Mouse (Mus musculus): ENCODE results near the gene Tmem104. TPM values are rescaled to one million over a fixed set of nuclear protein-coding genes. Genes with fewer than 3 reads are reported as not detected.

Gene Tmem104
- polyA plus RNA-seq, 1 experiment: 24.1 TPM

DNA sequence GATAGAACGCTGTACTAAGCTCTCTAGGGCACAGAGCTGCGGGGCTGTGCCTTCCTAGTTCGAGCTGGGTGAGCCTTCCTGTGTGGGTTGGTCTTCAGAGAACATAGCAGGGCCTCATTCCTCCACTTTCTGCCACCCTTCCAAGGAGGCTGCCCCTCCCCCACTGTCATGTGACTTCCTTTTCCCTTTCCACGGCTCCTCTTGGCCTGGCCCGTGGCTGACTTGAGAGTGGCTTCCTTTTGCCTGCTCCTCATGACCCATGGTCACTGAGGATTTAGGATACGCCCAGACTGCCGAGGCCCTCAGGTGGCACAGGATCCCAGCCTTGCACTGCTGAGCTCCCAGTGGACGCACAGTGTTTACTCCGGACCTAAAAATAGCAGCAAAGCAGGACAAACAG, 4.9 kb downstream of the Tmem104 start:
- Histone ChIP-seq H3K27ac (ENCODE audit: control insufficient read depth, insufficient read depth, low read length) (no peak overlapping the region), H3K27me3 (ENCODE audit: control insufficient read depth, insufficient read depth, low read length) (no peaks in the 10 kb centered on the region), H3K4me3 (ENCODE audit: control insufficient read depth, insufficient read depth, low read length) (no peak overlapping the region), H3K4me1 (replicated peaks; ENCODE audit: control insufficient read depth, insufficient read depth, low read length) (peaks cover 23% of the 10 kb centered on the region), H3K36me3 (ENCODE audit: control insufficient read depth, insufficient read depth, low read length) (no peaks in the 10 kb centered on the region)
- no peak for DNase-seq
- 25% methylated on average over 9 of the region's 9 CpGs for WGBS
- TF ChIP-seq POLR2A (IDR thresholded peaks at IDR 0.05; ENCODE audit: control insufficient read depth, extremely low read depth, insufficient read depth, low read length, poor library complexity): no peak
- no peak for TF ChIP-seq CTCF (IDR thresholded peaks at IDR 0.05; ENCODE audit: borderline replicate concordance, control insufficient read depth, extremely low read depth, insufficient read depth, low read length, poor library complexity)

DNA sequence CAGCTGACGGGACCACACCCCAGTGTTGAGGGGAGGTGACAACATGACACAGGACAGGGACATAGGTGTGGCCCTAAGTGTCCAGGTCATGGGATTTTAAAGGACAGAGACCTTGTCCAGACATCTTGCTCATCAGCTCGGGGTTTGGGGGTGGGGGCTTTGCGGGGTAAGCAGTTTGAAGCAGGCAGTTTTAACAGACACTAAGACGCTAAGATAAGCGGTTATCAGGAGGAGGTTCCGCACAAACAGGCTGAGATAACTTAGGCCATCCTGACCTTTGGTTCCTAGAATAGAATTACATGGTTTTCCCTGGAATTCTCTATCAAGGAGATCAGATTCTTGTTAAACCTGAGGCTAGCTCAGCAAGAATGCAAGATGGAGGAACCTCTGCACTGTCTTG, 7.4 kb downstream of the Tmem104 start:
- Histone ChIP-seq H3K4me1 (replicated peaks; ENCODE audit: control insufficient read depth, insufficient read depth, low read length) (peaks cover 6% of the 10 kb centered on the region), H3K27ac (ENCODE audit: control insufficient read depth, insufficient read depth, low read length) (no peak overlapping the region), H3K27me3 (ENCODE audit: control insufficient read depth, insufficient read depth, low read length) (no peaks in the 10 kb centered on the region), H3K4me3 (ENCODE audit: control insufficient read depth, insufficient read depth, low read length) (no peak overlapping the region), H3K36me3 (ENCODE audit: control insufficient read depth, insufficient read depth, low read length) (0 out of 2 replicates have a peak, but pooled peaks cover 6% of the 10 kb centered on the region)
- DNase-seq: no peak
- TF ChIP-seq CTCF (IDR thresholded peaks at IDR 0.05; ENCODE audit: borderline replicate concordance, control insufficient read depth, extremely low read depth, insufficient read depth, low read length, poor library complexity): no peak
- TF ChIP-seq POLR2A (IDR thresholded peaks at IDR 0.05; ENCODE audit: control insufficient read depth, extremely low read depth, insufficient read depth, low read length, poor library complexity): no peak
- WGBS: 99% methylated on average over 6 of the region's 6 CpGs

DNA sequence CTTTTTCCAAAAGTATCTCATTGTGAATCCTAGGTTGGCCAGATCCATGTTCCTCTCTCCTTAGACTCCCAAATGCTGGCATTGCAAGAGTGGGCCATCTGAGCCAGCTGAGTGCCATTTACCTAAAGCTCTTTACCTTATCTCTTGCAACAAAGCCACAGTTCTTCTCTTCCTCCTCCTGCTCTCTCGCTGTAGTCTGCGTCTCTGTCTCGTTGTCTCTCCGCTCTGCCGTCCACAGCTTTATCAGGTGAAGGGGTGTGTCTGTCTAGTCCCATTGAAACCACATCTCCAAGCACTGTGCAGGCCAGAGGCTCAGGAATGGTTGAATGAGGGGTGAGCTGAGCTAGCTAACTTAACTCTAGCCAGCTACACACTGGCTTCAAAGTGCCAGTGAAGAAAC, 8.6 kb downstream of the Tmem104 start:
- WGBS: 93% methylated on average over 5 of the region's 5 CpGs
- H3K27me3 ChIP-seq (ENCODE audit: control insufficient read depth, insufficient read depth, low read length): no peaks in the 10 kb centered on the region
- no peak for DNase-seq
- H3K27ac ChIP-seq (ENCODE audit: control insufficient read depth, insufficient read depth, low read length): no peak overlapping the region
- H3K4me1 ChIP-seq (replicated peaks; ENCODE audit: control insufficient read depth, insufficient read depth, low read length): peaks cover 6% of the 10 kb centered on the region
- peaks cover 9% of the 10 kb centered on the region; the same call in 1 of the 2 replicates for H3K36me3 ChIP-seq (ENCODE audit: control insufficient read depth, insufficient read depth, low read length)
- TF ChIP-seq CTCF (IDR thresholded peaks at IDR 0.05; ENCODE audit: borderline replicate concordance, control insufficient read depth, extremely low read depth, insufficient read depth, low read length, poor library complexity) (no peak), POLR2A (IDR thresholded peaks at IDR 0.05; ENCODE audit: control insufficient read depth, extremely low read depth, insufficient read depth, low read length, poor library complexity) (no peak)
- no peak overlapping the region for H3K4me3 ChIP-seq (ENCODE audit: control insufficient read depth, insufficient read depth, low read length)

DNA sequence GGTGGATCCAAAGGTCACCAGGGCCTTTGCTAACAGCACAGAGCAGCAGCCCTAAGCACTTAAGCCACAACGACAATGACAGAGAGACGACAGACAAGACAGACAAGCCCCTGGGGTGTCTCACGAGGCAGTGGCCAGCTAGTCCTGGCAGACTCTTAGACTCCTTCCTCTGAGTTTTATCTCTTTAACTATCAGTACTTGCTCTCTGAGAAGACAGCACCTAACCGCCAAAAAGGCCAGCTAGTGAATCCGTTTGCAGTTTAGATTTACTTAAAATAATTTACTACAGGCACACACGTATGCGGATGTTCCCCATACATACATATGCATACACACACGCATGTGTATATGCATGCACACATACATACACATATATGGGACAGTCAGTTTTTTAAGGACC, 10.3 kb downstream of the Tmem104 start:
- Histone ChIP-seq H3K4me3 (ENCODE audit: control insufficient read depth, insufficient read depth, low read length) (no peak overlapping the region), H3K27ac (ENCODE audit: control insufficient read depth, insufficient read depth, low read length) (no peak overlapping the region), H3K27me3 (ENCODE audit: control insufficient read depth, insufficient read depth, low read length) (no peaks in the 10 kb centered on the region), H3K36me3 (ENCODE audit: control insufficient read depth, insufficient read depth, low read length) (peaks cover 10% of the 10 kb centered on the region; the same call in 1 of the 2 replicates), H3K4me1 (replicated peaks; ENCODE audit: control insufficient read depth, insufficient read depth, low read length) (no peaks in the 10 kb centered on the region; the same call in 1 of the 2 replicates)
- WGBS: 95% methylated on average over 8 of the region's 8 CpGs
- TF ChIP-seq CTCF (IDR thresholded peaks at IDR 0.05; ENCODE audit: borderline replicate concordance, control insufficient read depth, extremely low read depth, insufficient read depth, low read length, poor library complexity): no peak
- DNase-seq: no peak

DNA sequence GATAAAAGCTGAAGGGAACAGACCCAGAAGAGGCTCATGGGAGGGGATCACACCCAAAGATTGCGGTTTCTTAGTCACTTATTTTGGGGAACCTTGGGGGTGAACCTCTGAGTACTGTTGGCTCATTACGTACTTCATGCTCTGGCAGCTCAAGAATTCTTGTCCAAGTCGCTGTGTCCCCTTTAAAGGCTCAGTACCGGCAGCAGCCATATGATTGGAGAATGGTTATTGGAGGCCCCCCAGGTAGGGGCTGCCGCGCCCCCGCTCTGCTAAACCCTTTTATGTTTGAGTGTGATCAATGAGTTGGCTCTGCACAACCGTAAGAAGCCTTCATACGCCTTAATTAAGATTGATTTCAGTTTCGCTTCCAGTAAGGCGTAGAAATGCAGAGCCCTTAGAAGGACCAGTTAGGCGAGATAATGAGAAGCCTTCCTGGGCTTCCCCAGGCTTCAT, 11.7 kb downstream of the Tmem104 start:
- TF ChIP-seq POLR2A (IDR thresholded peaks at IDR 0.05; ENCODE audit: control insufficient read depth, extremely low read depth, insufficient read depth, low read length, poor library complexity) (no peak), CTCF (IDR thresholded peaks at IDR 0.05; ENCODE audit: borderline replicate concordance, control insufficient read depth, extremely low read depth, insufficient read depth, low read length, poor library complexity) (no peak)
- 80% methylated on average over 12 of the region's 12 CpGs for WGBS
- Histone ChIP-seq H3K4me3 (ENCODE audit: control insufficient read depth, insufficient read depth, low read length) (no peak overlapping the region), H3K36me3 (ENCODE audit: control insufficient read depth, insufficient read depth, low read length) (peaks cover 10% of the 10 kb centered on the region; the same call in 1 of the 2 replicates), H3K27me3 (ENCODE audit: control insufficient read depth, insufficient read depth, low read length) (no peaks in the 10 kb centered on the region), H3K27ac (ENCODE audit: control insufficient read depth, insufficient read depth, low read length) (no peak overlapping the region), H3K4me1 (replicated peaks; ENCODE audit: control insufficient read depth, insufficient read depth, low read length) (no peaks in the 10 kb centered on the region; the same call in 1 of the 2 replicates)
- DNase-seq: no peak

DNA sequence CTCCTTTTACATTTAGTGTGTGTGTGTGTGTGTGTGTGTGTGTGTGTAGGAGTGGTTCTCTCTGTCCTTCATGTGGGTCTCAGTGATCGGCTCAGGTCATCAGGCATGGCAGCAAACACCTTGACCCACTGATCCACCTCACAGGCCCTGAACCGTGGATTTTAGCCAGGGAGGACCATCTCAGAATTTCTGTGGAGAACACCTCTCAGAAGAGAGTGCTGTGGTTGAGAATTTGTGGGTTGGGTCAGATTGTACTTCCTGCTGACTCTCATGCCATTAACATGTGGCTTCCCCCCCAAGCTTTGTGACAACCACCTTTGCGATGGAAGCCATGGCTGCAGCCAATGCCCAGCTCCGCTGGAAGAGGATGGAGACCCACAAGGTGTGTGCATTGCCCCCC, 13.2 kb downstream of the Tmem104 start:
- no peak overlapping the region for H3K27ac ChIP-seq (ENCODE audit: control insufficient read depth, insufficient read depth, low read length)
- no peak for DNase-seq
- no peak overlapping the region for H3K4me3 ChIP-seq (ENCODE audit: control insufficient read depth, insufficient read depth, low read length)
- TF ChIP-seq POLR2A (IDR thresholded peaks at IDR 0.05; ENCODE audit: control insufficient read depth, extremely low read depth, insufficient read depth, low read length, poor library complexity) (no peak), CTCF (IDR thresholded peaks at IDR 0.05; ENCODE audit: borderline replicate concordance, control insufficient read depth, extremely low read depth, insufficient read depth, low read length, poor library complexity) (no peak)
- no peaks in the 10 kb centered on the region; the same call in 1 of the 2 replicates for H3K4me1 ChIP-seq (replicated peaks; ENCODE audit: control insufficient read depth, insufficient read depth, low read length)
- no peaks in the 10 kb centered on the region for H3K27me3 ChIP-seq (ENCODE audit: control insufficient read depth, insufficient read depth, low read length)
- 83% methylated on average over 4 of the region's 4 CpGs for WGBS
- H3K36me3 ChIP-seq (ENCODE audit: control insufficient read depth, insufficient read depth, low read length): peaks cover 10% of the 10 kb centered on the region; the same call in 1 of the 2 replicates

DNA sequence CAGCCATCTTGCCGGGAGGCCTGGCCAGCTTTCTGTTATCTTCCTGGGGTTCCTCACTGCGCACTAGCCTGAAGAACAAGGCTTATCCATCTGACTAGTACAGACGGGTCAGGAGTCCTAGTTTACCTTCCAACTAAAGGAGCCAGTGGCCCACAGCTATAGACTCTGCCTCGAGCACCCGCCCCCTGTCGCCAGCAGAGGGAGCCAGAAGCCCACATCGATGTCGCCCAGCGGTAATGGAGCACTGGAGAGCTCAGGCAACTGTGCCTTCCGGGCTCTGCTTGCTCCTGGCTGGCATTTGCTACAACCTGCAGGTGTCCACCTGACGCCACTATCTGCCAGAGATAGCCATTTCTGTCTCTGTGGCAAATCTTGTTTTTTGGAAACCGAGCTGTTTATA, 15.0 kb downstream of the Tmem104 start:
- TF ChIP-seq POLR2A (IDR thresholded peaks at IDR 0.05; ENCODE audit: control insufficient read depth, extremely low read depth, insufficient read depth, low read length, poor library complexity) (no peak), CTCF (IDR thresholded peaks at IDR 0.05; ENCODE audit: borderline replicate concordance, control insufficient read depth, extremely low read depth, insufficient read depth, low read length, poor library complexity) (peak; percentile 94)
- DNase-seq: peak; percentile 83

More for the DNA sequence above, 15.0 kb downstream of the Tmem104 start:
- H3K4me1 ChIP-seq (replicated peaks; ENCODE audit: control insufficient read depth, insufficient read depth, low read length): no peaks in the 10 kb centered on the region; the same call in 1 of the 2 replicates
- H3K27ac ChIP-seq (ENCODE audit: control insufficient read depth, insufficient read depth, low read length): no peak overlapping the region
- H3K4me3 ChIP-seq (ENCODE audit: control insufficient read depth, insufficient read depth, low read length): no peak overlapping the region
- WGBS: 23% methylated on average over 12 of the region's 12 CpGs
- no peaks in the 10 kb centered on the region for H3K27me3 ChIP-seq (ENCODE audit: control insufficient read depth, insufficient read depth, low read length)
- peaks cover 16% of the 10 kb centered on the region; the same call in 1 of the 2 replicates for H3K36me3 ChIP-seq (ENCODE audit: control insufficient read depth, insufficient read depth, low read length)

Data from thymus, adult 2 months (tissue).